Mouse (Mus musculus): ENCODE data around the gene Slc50a1. TPM values are rescaled to one million over a fixed set of nuclear protein-coding genes. Genes with fewer than 3 reads are reported as not detected.
A peak's percentile ranks its signal among the peaks of the same experiment; 100 is the strongest.

Slc50a1 gene
- total RNA-seq (2021), result 10 to 100 TPM; 32.1 to 37.4 TPM

- intact Hi-C loops (cut with DNase I), result no loop called here
- DNase-seq (ENCODE audit: low spot score in 2 of 2), result peak; percentile 81 to 86
Measured at GRCm38 (mm10) chr3:89270051-89270755, at the start of gene Slc50a1. Slc50a1 (minus strand) TSS chr3:89270570.

GRCm38 (mm10) chr3:89319591-89320350, 49.4 kb upstream of the Slc50a1 start:
- peak; percentile 54 to 66 for DNase-seq (ENCODE audit: low spot score in 2 of 2)
- intact Hi-C loops (cut with DNase I), result loop anchor here (5.0 to 10.0 kb wide), 3 partner anchors 365 to 643 kb away; partner anchors contain the start of genes Ash1l, Atp8b2 and Dap3

- intact Hi-C loops (cut with DNase I), result loop anchor here (5.0 to 10.0 kb wide), 2 partner anchors 364 to 538 kb away; partner anchors contain the start of genes Ash1l and Dap3
- DNase-seq (ENCODE audit: low spot score in 2 of 2), result no peak
Measured at GRCm38 (mm10) chr3:89318971-89319590, 48.7 kb upstream of the Slc50a1 start.

GRCm38 (mm10) chr3:89318316-89318715, 47.9 kb upstream of the Slc50a1 start:
- intact Hi-C loops (cut with DNase I), result loop anchor here (5.0 to 10.0 kb wide), 2 partner anchors 364 to 539 kb away; partner anchors contain the start of genes Ash1l and Dap3

GRCm38 (mm10) chr3:89317246-89317645, 46.9 kb upstream of the Slc50a1 start:
- DNase-seq (ENCODE audit: low spot score in 2 of 2), result peak in 1 of 2 experiments; percentile 59
- intact Hi-C loops (cut with DNase I), result loop anchor here (2.0 to 10.0 kb wide), 6 partner anchors 22 to 540 kb away; partner anchors contain the start of genes Ash1l, Dap3, Efna4 and Ube2q1

More at GRCm38 (mm10) chr3:89318316-89318715, 47.9 kb upstream of the Slc50a1 start:
- DNase-seq (ENCODE audit: low spot score in 2 of 2), result no peak

GRCm38 (mm10) chr3:89316833-89317232, 46.5 kb upstream of the Slc50a1 start:
- intact Hi-C loops (cut with DNase I), result loop anchor here (2.0 to 10.0 kb wide), 6 partner anchors 22 to 540 kb away; partner anchors contain the start of genes Ash1l, Dap3, Efna4 and Ube2q1
- DNase-seq (ENCODE audit: low spot score in 2 of 2), result peak; percentile 90 to 96

- intact Hi-C loops (cut with DNase I), result loop anchor here (2.0 to 10.0 kb wide), 6 partner anchors 23 to 541 kb away; partner anchors contain the start of genes Ash1l, Dap3, Efna4 and Ube2q1
- peak in 1 of 2 experiments; percentile 37 for DNase-seq (ENCODE audit: low spot score in 2 of 2)
Measured at GRCm38 (mm10) chr3:89315930-89316831, 45.8 kb upstream of the Slc50a1 start.

- intact Hi-C loops (cut with DNase I), result loop anchor here (5.0 to 10.0 kb wide), 2 partner anchors 361 to 542 kb away; partner anchors contain the start of genes Ash1l and Dap3
- DNase-seq (ENCODE audit: low spot score in 2 of 2), result peak; percentile 75 to 79
Measured at GRCm38 (mm10) chr3:89315195-89315929, 45.0 kb upstream of the Slc50a1 start.

GRCm38 (mm10) chr3:89314791-89315190, 44.4 kb upstream of the Slc50a1 start:
- intact Hi-C loops (cut with DNase I), result loop anchor here (5.0 to 10.0 kb wide), 2 partner anchors 360 to 543 kb away; partner anchors contain the start of genes Ash1l and Dap3
- no peak for DNase-seq (ENCODE audit: low spot score in 2 of 2)

GRCm38 (mm10) chr3:89314340-89314739, 44.0 kb upstream of the Slc50a1 start:
- intact Hi-C loops (cut with DNase I), result loop anchor here (10.0 kb wide), 1 partner anchor 360 kb away; the partner anchor contains the start of genes Ash1l and Dap3
- DNase-seq (ENCODE audit: low spot score in 2 of 2), result no peak

GRCm38 (mm10) chr3:89308089-89308488, 37.7 kb upstream of the Slc50a1 start:
- DNase-seq (ENCODE audit: low spot score in 2 of 2), result peak; percentile 42 to 58
- intact Hi-C loops (cut with DNase I), result loop anchor here (2.0 kb wide), 1 partner anchor 57 kb away; no protein-coding TSS in a partner anchor

- no peak for DNase-seq (ENCODE audit: low spot score in 2 of 2)
- intact Hi-C loops (cut with DNase I), result no loop called here
Measured at GRCm38 (mm10) chr3:89305551-89306325, 35.4 kb upstream of the Slc50a1 start.

GRCm38 (mm10) chr3:89305105-89305504, 34.7 kb upstream of the Slc50a1 start:
- intact Hi-C loops (cut with DNase I), result no loop called here

GRCm38 (mm10) chr3:89304440-89304839, 34.1 kb upstream of the Slc50a1 start:
- no peak for DNase-seq (ENCODE audit: low spot score in 2 of 2)
- intact Hi-C loops (cut with DNase I), result no loop called here

More at GRCm38 (mm10) chr3:89305105-89305504, 34.7 kb upstream of the Slc50a1 start:
- DNase-seq (ENCODE audit: low spot score in 2 of 2), result no peak

- no peak for DNase-seq (ENCODE audit: low spot score in 2 of 2)
- intact Hi-C loops (cut with DNase I), result no loop called here
Measured at GRCm38 (mm10) chr3:89300514-89300913, 30.1 kb upstream of the Slc50a1 start.

GRCm38 (mm10) chr3:89300071-89300470, 29.7 kb upstream of the Slc50a1 start:
- intact Hi-C loops (cut with DNase I), result no loop called here
- DNase-seq (ENCODE audit: low spot score in 2 of 2), result no peak

- intact Hi-C loops (cut with DNase I), result loop anchor here (5.0 kb wide), 1 partner anchor 42 kb away; the partner anchor contains the start of gene Dpm3
Measured at GRCm38 (mm10) chr3:89299499-89299898, 29.1 kb upstream of the Slc50a1 start.

More at GRCm38 (mm10) chr3:89299499-89299898, 29.1 kb upstream of the Slc50a1 start:
- DNase-seq (ENCODE audit: low spot score in 2 of 2), result peak in 1 of 2 experiments; percentile 54
